Mouse (Mus musculus) liver, embryonic 11.5 days (tissue): Measurements from ENCODE around the gene Nudt8. TPM values are rescaled to one million over a fixed set of nuclear protein-coding genes. Genes with fewer than 3 reads are reported as not detected.
"Not testable (repeated sequence)": the region's sequence is repeated elsewhere in the genome, so short reads cannot be mapped to it uniquely, and the experiment has no call there.

Source experiments
- ATAC-seq: fragments of 200-750 bp; cut with Nextera tagmentation; replicated peaks from 2 replicates; pipeline ENCODE4 v1.8.0; 2017; ENCODE audit warnings: moderate number of reproducible peaks, mild to moderate bottlenecking, moderate TSS enrichment, moderate library complexity; ENCODE audit not compliant: low FRiP score
- DNase-seq: peaks from one replicate; pipeline ENCODE4 v3.0.0-alpha.2; 2017; ENCODE audit warnings: low spot score
- H3K27ac ChIP-seq: fragments of 300-500 bp; sonication (generic); 2 replicates; pipeline ENCODE4 v1.5.1; 2014; ENCODE audit warnings: mild to moderate bottlenecking, low read depth, low read length, control low read depth
- H3K27me3 ChIP-seq: fragments of 300-500 bp; sonication (generic); replicated peaks from 2 replicates; pipeline ENCODE4 v1.6.1; 2014; ENCODE audit warnings: low read length, mixed read lengths; ENCODE audit not compliant: control insufficient read depth, insufficient read depth
- H3K36me3 ChIP-seq: fragments of 300-500 bp; sonication (generic); 2 replicates; pipeline ENCODE4 v1.6.1; 2014; ENCODE audit warnings: mild to moderate bottlenecking, low read length, moderate library complexity, mixed read lengths; ENCODE audit not compliant: control insufficient read depth, insufficient read depth
- H3K4me1 ChIP-seq: fragments of 300-500 bp; sonication (generic); replicated peaks from 2 replicates; pipeline ENCODE4 v1.6.1; 2014; ENCODE audit warnings: low read length, mixed read lengths; ENCODE audit not compliant: control insufficient read depth, insufficient read depth
- H3K4me2 ChIP-seq: fragments of 300-500 bp; sonication (generic); 2 replicates; pipeline ENCODE4 v1.6.1; 2014; ENCODE audit warnings: mild to moderate bottlenecking, control low read depth, moderate library complexity
- H3K4me3 ChIP-seq: fragments of 300-500 bp; sonication (generic); 2 replicates; pipeline ENCODE4 v1.5.1; 2014; ENCODE audit warnings: low read depth, low read length, control low read depth
- H3K9ac ChIP-seq: fragments of 300-500 bp; sonication (generic); 2 replicates; pipeline ENCODE4 v1.6.1; 2014; ENCODE audit warnings: low read depth, low read length, control low read depth
- H3K9me3 ChIP-seq: fragments of 300-500 bp; sonication (generic); 2 replicates; pipeline ENCODE4 v1.6.1; 2016; ENCODE audit warnings: low read length, inconsistent platforms, mixed read lengths; ENCODE audit not compliant: control insufficient read depth
- WGBS: fragments of 180-500 bp; shearing (Covaris S2); extraction: QIAGEN DNeasy Blood & Tissue Kit; methylation state at CpG from one replicate; pipeline ENCODE4 v1.1.7; 2014; 5-methylcytosine and 5-hydroxymethylcytosine counted together
- polyA plus RNA-seq: library from polyadenylated mRNA; unstranded; fragments of >200 nt; fragmentation: Nextera tagmentation; extraction: Ambion mirVana; gene quantifications from 2 replicates; pipeline ENCODE4 v1.2.1, GENCODE M21; 2014

Nudt8 gene
- polyA plus RNA-seq, 1 experiment from 2014 or later: 32.3 TPM

- no peaks in the 10 kb centered on the region for H3K9me3 ChIP-seq
- ATAC-seq: no peak
Observed at GRCm38 (mm10) chr19:3960211-3960610, 40.2 kb upstream of the Nudt8 start.

GRCm38 (mm10) chr19:3961805-3962204 lies 38.6 kb upstream of the Nudt8 start:
- H3K9ac ChIP-seq, H3K27ac ChIP-seq, H3K36me3 ChIP-seq, ATAC-seq, H3K9me3 ChIP-seq, H3K4me1 ChIP-seq, H3K4me2 ChIP-seq, DNase-seq, H3K4me3 ChIP-seq, H3K27me3 ChIP-seq: not testable (repeated sequence)
- 86% methylated on average over 6 of the region's 6 CpGs for WGBS

More at GRCm38 (mm10) chr19:3960211-3960610, 40.2 kb upstream of the Nudt8 start:
- DNase-seq: no peak
- WGBS: 76% methylated on average over 5 of the region's 5 CpGs
- Histone ChIP-seq H3K27me3 (no peaks in the 10 kb centered on the region), H3K4me3 (no peak overlapping the region), H3K9ac (no peak overlapping the region), H3K4me1 (no peaks in the 10 kb centered on the region), H3K27ac (no peak overlapping the region), H3K36me3 (no peaks in the 10 kb centered on the region), H3K4me2 (no peak overlapping the region)

GRCm38 (mm10) chr19:3962469-3962868 lies 37.9 kb upstream of the Nudt8 start:
- no peaks in the 10 kb centered on the region for H3K27me3 ChIP-seq
- H3K4me1 ChIP-seq: peaks cover 3% of the 10 kb centered on the region
- H3K27ac ChIP-seq: no peak overlapping the region
- H3K9me3 ChIP-seq: no peaks in the 10 kb centered on the region
- H3K4me2 ChIP-seq: no peak overlapping the region
- H3K9ac ChIP-seq: no peak overlapping the region
- 18% methylated on average over 2 of the region's 2 CpGs for WGBS
- DNase-seq: no peak
- no peak overlapping the region for H3K4me3 ChIP-seq
- H3K36me3 ChIP-seq: no peaks in the 10 kb centered on the region
- ATAC-seq: no peak

- 65% methylated on average over 4 of the region's 4 CpGs for WGBS
- no peaks in the 10 kb centered on the region for H3K36me3 ChIP-seq
Observed at GRCm38 (mm10) chr19:3964030-3964429, 36.4 kb upstream of the Nudt8 start.

GRCm38 (mm10) chr19:3966330-3967075 lies 33.9 kb upstream of the Nudt8 start:
- H3K9ac ChIP-seq: no peak overlapping the region
- ATAC-seq (no peak), DNase-seq (no peak)
- H3K27ac ChIP-seq: no peak overlapping the region
- H3K9me3 ChIP-seq: no peaks in the 10 kb centered on the region
- H3K4me1 ChIP-seq: peaks cover 3% of the 10 kb centered on the region
- H3K27me3 ChIP-seq: no peaks in the 10 kb centered on the region
- 67% methylated on average over 11 of the region's 11 CpGs for WGBS
- H3K36me3 ChIP-seq: no peaks in the 10 kb centered on the region
- H3K4me3 ChIP-seq: no peak overlapping the region
- H3K4me2 ChIP-seq: no peak overlapping the region

More at GRCm38 (mm10) chr19:3964030-3964429, 36.4 kb upstream of the Nudt8 start:
- Histone ChIP-seq H3K4me3 (no peak overlapping the region), H3K27ac (no peak overlapping the region), H3K9me3 (no peaks in the 10 kb centered on the region), H3K27me3 (no peaks in the 10 kb centered on the region), H3K9ac (no peak overlapping the region), H3K4me2 (no peak overlapping the region), H3K4me1 (peaks cover 3% of the 10 kb centered on the region)
- DNase-seq (no peak), ATAC-seq (no peak)

- Histone ChIP-seq H3K4me2 (no peak overlapping the region), H3K9me3 (no peaks in the 10 kb centered on the region), H3K27me3 (no peaks in the 10 kb centered on the region), H3K4me1 (peaks cover 4% of the 10 kb centered on the region), H3K9ac (no peak overlapping the region), H3K4me3 (no peak overlapping the region), H3K27ac (no peak overlapping the region), H3K36me3 (no peaks in the 10 kb centered on the region)
- ATAC-seq (peak; percentile 34; the same call in 1 of the 2 replicates), DNase-seq (no peak)
- WGBS: 40% methylated on average over 3 of the region's 3 CpGs
Observed at GRCm38 (mm10) chr19:3967258-3967657, 33.1 kb upstream of the Nudt8 start.

GRCm38 (mm10) chr19:3972229-3972628 lies 28.2 kb upstream of the Nudt8 start, which contains the start of gene Aldh3b2:
Gene Aldh3b2, plus strand, starts transcription at chr19:3972328.
- WGBS: 36% methylated on average over 9 of the region's 9 CpGs
- no peak for DNase-seq
- H3K4me1 ChIP-seq: peaks cover 8% of the 10 kb centered on the region
- no peaks in the 10 kb centered on the region for H3K9me3 ChIP-seq
- no peak within 1 kb of the TSS for H3K4me3 ChIP-seq
- no peak within 1 kb of the TSS for H3K4me2 ChIP-seq
- no peaks in the 10 kb centered on the region for H3K36me3 ChIP-seq
- H3K27me3 ChIP-seq: no peaks in the 10 kb centered on the region
- H3K9ac ChIP-seq: no peak within 1 kb of the TSS
- ATAC-seq: peak; percentile 86
- no peak within 1 kb of the TSS for H3K27ac ChIP-seq

- not testable (repeated sequence) for H3K4me3 ChIP-seq, H3K27me3 ChIP-seq, H3K4me1 ChIP-seq, H3K9ac ChIP-seq, ATAC-seq, H3K4me2 ChIP-seq, DNase-seq, H3K27ac ChIP-seq, H3K36me3 ChIP-seq, H3K9me3 ChIP-seq
- 83% methylated on average over 6 of the region's 6 CpGs for WGBS
Observed at GRCm38 (mm10) chr19:3974608-3975007, 25.8 kb upstream of the Nudt8 start.

GRCm38 (mm10) chr19:3975866-3976265 lies 24.5 kb upstream of the Nudt8 start:
- H3K9me3 ChIP-seq: no peaks in the 10 kb centered on the region
- WGBS: 79% methylated on average over 2 of the region's 2 CpGs
- H3K9ac ChIP-seq: no peak overlapping the region
- H3K27me3 ChIP-seq: no peaks in the 10 kb centered on the region
- peaks cover 7% of the 10 kb centered on the region for H3K4me1 ChIP-seq
- no peak overlapping the region for H3K4me3 ChIP-seq
- DNase-seq (no peak), ATAC-seq (no peak)
- no peak overlapping the region for H3K4me2 ChIP-seq
- no peaks in the 10 kb centered on the region for H3K36me3 ChIP-seq
- no peak overlapping the region for H3K27ac ChIP-seq
